Mouse (Mus musculus): ENCODE data around the gene Ryr2.

DNA sequence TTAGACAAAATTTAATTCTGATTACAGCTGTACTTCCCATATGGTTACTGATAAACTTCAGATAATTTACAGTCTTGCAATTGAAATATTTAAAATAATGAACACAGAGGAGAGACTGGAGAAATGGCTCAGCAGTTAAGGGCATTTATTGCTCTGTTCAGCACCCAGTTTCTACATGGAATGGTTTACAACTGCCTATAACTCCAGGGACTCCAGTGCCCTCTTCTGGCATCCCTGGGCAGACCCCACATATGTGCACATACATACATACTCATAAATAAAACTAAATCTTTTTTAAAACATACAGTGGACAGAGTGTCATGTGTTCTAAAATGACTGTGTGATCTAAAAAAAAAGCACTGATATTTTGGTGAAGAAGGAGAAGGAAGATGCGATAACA lies 262.9 kb downstream of the Ryr2 start:
- no peak for TF ChIP-seq CTCF (IDR thresholded peaks at IDR 0.05; ENCODE audit: borderline replicate concordance, extremely low read depth, insufficient read depth, insufficient read length)
- no peak for TF ChIP-seq POLR2A (IDR thresholded peaks at IDR 0.05; ENCODE audit: borderline replicate concordance, extremely low read depth, insufficient read depth, insufficient read length, poor library complexity, severe bottlenecking)
